Mouse (Mus musculus) MEL (cell line): ENCODE measurements around the gene Dusp23. TPM values are rescaled to one million over a fixed set of nuclear protein-coding genes. Genes with fewer than 3 reads are reported as not detected.

Experiments
- DNase-seq: peaks from one replicate; pipeline ENCODE4 v3.0.0; 2011; ENCODE audit warnings: low read depth, low spot score
- H3K27ac ChIP-seq: 2 replicates; pipeline ENCODE4 v1.5.1; 2012; ENCODE audit warnings: low read depth, mild to moderate bottlenecking, control low read depth, low read length, moderate library complexity; ENCODE audit not compliant: control insufficient read depth
- H3K27me3 ChIP-seq, 2 experiments: fragments of 150-350 bp in 1 of 2; sonication (generic) in 1 of 2; 2 replicates each; pipeline ENCODE4 v1.6.1; 2012; ENCODE audit warnings: low read length in 2 of 2, mild to moderate bottlenecking in 2 of 2, improper control_type of control experiment in 1 of 2, moderate library complexity in 1 of 2; ENCODE audit not compliant: insufficient read depth in 2 of 2, control insufficient read depth in 1 of 2
- H3K36me3 ChIP-seq, 2 experiments: 2 replicates each; pipeline ENCODE4 v1.6.1; 2012 to 2014; ENCODE audit warnings: low read length in 2 of 2, improper control_type of control experiment in 1 of 2, inconsistent platforms in 1 of 2, mild to moderate bottlenecking in 1 of 2; ENCODE audit not compliant: insufficient read depth in 2 of 2, control insufficient read depth in 1 of 2
- H3K4me1 ChIP-seq, 2 experiments: fragments of 150-350 bp in 1 of 2; sonication (generic) in 1 of 2; 2 replicates each; pipeline ENCODE4 v1.6.1; 2012; ENCODE audit warnings: low read length in 2 of 2, improper control_type of control experiment in 1 of 2, mild to moderate bottlenecking in 1 of 2; ENCODE audit not compliant: insufficient read depth in 2 of 2, control insufficient read depth in 1 of 2
- H3K4me3 ChIP-seq, 2 experiments: fragments of 150-350 bp in 1 of 2; sonication (generic) in 1 of 2; 2 replicates each; pipeline ENCODE4 v1.5.1; 2012; ENCODE audit warnings: low read depth in 2 of 2, low read length in 2 of 2, mild to moderate bottlenecking in 2 of 2, moderate library complexity in 2 of 2, control low read depth in 1 of 2, improper control_type of control experiment in 1 of 2; ENCODE audit not compliant: control insufficient read depth in 1 of 2, insufficient read depth in 1 of 2
- H3K79me2 ChIP-seq: 2 replicates; pipeline ENCODE4 v1.6.1; 2012; ENCODE audit warnings: mild to moderate bottlenecking, low read length, moderate library complexity; ENCODE audit not compliant: control insufficient read depth, poor library complexity, insufficient read depth
- H3K9ac ChIP-seq: 2 replicates; pipeline ENCODE4 v1.6.1; 2012; ENCODE audit warnings: low read depth, mild to moderate bottlenecking, control low read depth, low read length, moderate library complexity; ENCODE audit not compliant: control insufficient read depth, poor library complexity, severe bottlenecking
- H3K9me3 ChIP-seq: fragments of 150-350 bp; sonication (generic); replicated peaks from 2 replicates; pipeline ENCODE4 v1.6.1; 2012; ENCODE audit warnings: mild to moderate bottlenecking, low read length, improper control_type of control experiment, moderate library complexity; ENCODE audit not compliant: insufficient read depth
- ELF1 ChIP-seq: IDR thresholded peaks from 2 replicates; pipeline ENCODE4 v1.6.1; 2014; ENCODE audit warnings: low read depth, mild to moderate bottlenecking, inconsistent platforms, low read length, improper control_type of control experiment, moderate library complexity
- EP300 ChIP-seq, 2 experiments: IDR thresholded peaks; 2 replicates each; pipeline ENCODE4 v1.6.1; 2011; ENCODE audit warnings: improper control_type of control experiment in 2 of 2, low read length in 2 of 2, low read depth in 1 of 2, mild to moderate bottlenecking in 1 of 2
- ETS1 ChIP-seq: IDR thresholded peaks from 2 replicates; pipeline ENCODE4 v1.6.1; 2012; ENCODE audit warnings: low read depth, mild to moderate bottlenecking, inconsistent platforms, low read length, improper control_type of control experiment, moderate library complexity
- GATA1 ChIP-seq: IDR thresholded peaks from 2 replicates; pipeline ENCODE4 v1.6.1; 2011; ENCODE audit warnings: low read depth, low read length, improper control_type of control experiment
- HCFC1 ChIP-seq: IDR thresholded peaks from 2 replicates; pipeline ENCODE4 v1.6.1; 2012; ENCODE audit warnings: low read depth, mild to moderate bottlenecking, inconsistent platforms, low read length, improper control_type of control experiment, moderate library complexity
- JUND ChIP-seq: IDR thresholded peaks from 2 replicates; pipeline ENCODE4 v1.6.1; 2011; ENCODE audit warnings: low read depth, mild to moderate bottlenecking, improper control_type of control experiment, low read length
- MAFK ChIP-seq: IDR thresholded peaks from 2 replicates; pipeline ENCODE4 v1.6.1; 2011; ENCODE audit warnings: low read depth, mild to moderate bottlenecking, low read length, improper control_type of control experiment, borderline replicate concordance
- MAZ ChIP-seq: IDR thresholded peaks from 2 replicates; pipeline ENCODE4 v1.6.1; 2012; ENCODE audit warnings: low read depth, mild to moderate bottlenecking, inconsistent platforms, low read length, improper control_type of control experiment
- MEF2A ChIP-seq: IDR thresholded peaks from 2 replicates; pipeline ENCODE4 v1.6.1; 2014; ENCODE audit warnings: low read depth, mild to moderate bottlenecking, inconsistent platforms, low read length, improper control_type of control experiment; ENCODE audit not compliant: poor library complexity, insufficient replicate concordance, severe bottlenecking; ENCODE audit errors: extremely low read depth
- MXI1 ChIP-seq: IDR thresholded peaks from 2 replicates; pipeline ENCODE4 v1.6.1; 2011; ENCODE audit warnings: mild to moderate bottlenecking, low read depth, low read length, improper control_type of control experiment
- MYC ChIP-seq: IDR thresholded peaks from 2 replicates; pipeline ENCODE4 v1.6.1; 2011; ENCODE audit warnings: low read depth, mild to moderate bottlenecking, low read length, improper control_type of control experiment, moderate library complexity
- POLR2A ChIP-seq, 2 experiments: IDR thresholded peaks; 2 replicates each; pipeline ENCODE4 v1.6.1; 2011 to 2012; ENCODE audit warnings: low read length in 2 of 2, mild to moderate bottlenecking in 2 of 2, control low read depth in 1 of 2, improper control_type of control experiment in 1 of 2, low read depth in 1 of 2, moderate library complexity in 1 of 2; ENCODE audit not compliant: control insufficient read depth in 1 of 2, insufficient read depth in 1 of 2, poor library complexity in 1 of 2
- POLR2AphosphoS2 ChIP-seq: IDR thresholded peaks from 2 replicates; pipeline ENCODE4 v1.6.1; 2011; ENCODE audit warnings: low read length, improper control_type of control experiment
- RCOR1 ChIP-seq: IDR thresholded peaks from 2 replicates; pipeline ENCODE4 v1.6.1; 2012; ENCODE audit warnings: low read depth, mild to moderate bottlenecking, inconsistent platforms, low read length, improper control_type of control experiment
- TAL1 ChIP-seq: IDR thresholded peaks from 2 replicates; pipeline ENCODE4 v1.6.1; 2012; ENCODE audit warnings: mild to moderate bottlenecking, inconsistent platforms, low read length, moderate library complexity, mixed read lengths
- ZC3H11A ChIP-seq: IDR thresholded peaks from 2 replicates; pipeline ENCODE4 v1.6.1; 2012; ENCODE audit warnings: low read depth, mild to moderate bottlenecking, inconsistent platforms, low read length, improper control_type of control experiment
- polyA plus RNA-seq, 2 experiments: library from polyadenylated mRNA; stranded (reverse) in 1 of 2; unstranded in 1 of 2; fragments of >175 nt in 1 of 2; fragments of >200 nt in 1 of 2; gene quantifications; 2 replicates each; pipeline versions ENCODE4 v1.2.1 to v1.2.4; 2012; ENCODE audit warnings: low replicate concordance in 2 of 2, low read depth in 1 of 2; ENCODE audit not compliant: insufficient read length in 2 of 2, insufficient read depth in 1 of 2, missing spikeins in 1 of 2
- total RNA-seq: library from RNA; depleted of rRNA; stranded (reverse); fragments of 300-350 nt; gene quantifications from 2 replicates; pipeline ENCODE4 v1.2.3, GENCODE M21; 2012

The Dusp23 gene
- total and polyA plus RNA-seq, 3 experiments, result 0.54 to 2.5 TPM; not detected in 1

DNA sequence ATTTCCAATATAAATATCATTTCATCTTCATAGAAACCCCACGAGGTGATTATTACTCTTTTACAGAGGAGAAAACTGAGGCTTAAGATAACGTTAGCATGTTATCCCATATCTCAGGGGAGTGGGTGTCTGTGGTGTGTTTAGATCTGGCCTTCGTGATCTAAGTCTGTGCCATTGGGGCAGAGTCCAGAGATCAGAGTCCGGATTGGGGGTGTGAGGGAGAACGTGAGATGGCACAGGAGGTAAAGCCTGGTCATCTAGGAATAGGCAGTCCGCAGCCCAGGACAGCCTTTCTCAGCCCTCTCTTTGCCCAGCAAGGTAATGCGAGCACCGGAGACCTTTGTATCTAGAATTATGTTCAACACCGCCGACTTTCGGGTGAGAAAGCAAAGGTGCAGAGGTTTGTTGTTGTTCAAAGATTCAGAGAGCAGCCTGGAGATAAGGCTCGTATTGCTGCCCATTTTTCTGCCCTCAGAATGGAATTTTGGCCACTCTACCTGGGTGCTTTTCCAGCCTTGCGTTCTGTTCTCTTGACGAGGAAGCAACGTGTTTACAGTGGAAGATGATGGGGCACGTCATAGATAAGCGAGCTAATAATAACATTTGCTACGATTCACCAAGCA lies 19.4 kb upstream of the Dusp23 start:
- no peak overlapping the region for H3K4me3 ChIP-seq
- H3K79me2 ChIP-seq, result no peaks in the 10 kb centered on the region
- H3K36me3 ChIP-seq, result no peaks in the 10 kb centered on the region
- no peaks in the 10 kb centered on the region for H3K4me1 ChIP-seq
- H3K27me3 ChIP-seq, result no peaks in the 10 kb centered on the region; a peak in 2 of 4 replicates
- no peak overlapping the region for H3K27ac ChIP-seq
- no peaks in the 10 kb centered on the region for H3K9me3 ChIP-seq
- H3K9ac ChIP-seq, result no peak overlapping the region
- no peak for DNase-seq
- TF ChIP-seq TAL1, result no peak
- TF ChIP-seq JUND, result no peak

DNA sequence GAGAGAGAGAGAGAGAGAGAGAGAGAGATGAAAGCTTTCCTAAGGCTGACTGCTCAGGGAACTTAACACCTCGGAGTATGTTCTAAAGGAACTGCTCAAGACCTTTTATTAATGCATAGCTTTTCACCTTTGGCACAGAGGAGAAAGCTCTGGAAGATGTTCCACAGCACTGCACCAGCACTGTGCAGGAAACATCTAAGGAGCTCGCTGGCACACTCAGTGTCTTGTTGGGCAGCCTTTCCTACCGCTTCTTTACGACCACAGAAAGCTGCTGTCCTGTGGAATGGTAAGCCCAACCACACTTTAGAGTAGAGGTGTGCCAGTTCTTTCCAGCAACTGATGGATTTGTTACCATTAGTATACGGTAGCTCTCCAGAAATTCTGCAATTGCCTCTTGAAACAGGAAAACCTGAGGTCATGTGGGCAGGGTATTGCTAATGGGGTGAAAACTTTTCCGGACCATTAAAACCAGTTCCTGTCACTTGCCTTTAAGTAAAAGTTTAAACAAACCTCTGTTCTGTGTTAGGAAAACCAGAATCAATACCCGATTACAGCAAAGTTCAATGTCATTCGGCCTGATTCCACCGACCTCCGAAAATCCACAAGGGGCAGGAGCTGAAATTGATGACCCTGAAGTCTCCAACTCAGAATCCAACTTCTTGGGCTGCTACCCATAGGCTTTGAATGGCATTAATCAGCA lies 18.7 kb upstream of the Dusp23 start:
- H3K27me3 ChIP-seq, result no peaks in the 10 kb centered on the region; a peak in 2 of 4 replicates
- DNase-seq, result no peak
- H3K9ac ChIP-seq, result no peak overlapping the region
- H3K4me3 ChIP-seq, result no peak overlapping the region
- no peak overlapping the region for H3K27ac ChIP-seq
- H3K4me1 ChIP-seq, result no peaks in the 10 kb centered on the region
- no peaks in the 10 kb centered on the region for H3K9me3 ChIP-seq
- no peaks in the 10 kb centered on the region for H3K79me2 ChIP-seq
- TF ChIP-seq ZC3H11A (no peak), EP300 (IDR thresholded peaks at IDR 0.05; ENCODE audit: low read depth in 1 of 2, low read length in 2 of 2) (no peak), GATA1 (no peak), POLR2A (IDR thresholded peaks at IDR 0.05; ENCODE audit: control insufficient read depth in 1 of 2, insufficient read depth in 1 of 2, low read depth in 1 of 2, low read length in 2 of 2, poor library complexity in 1 of 2) (no peak), MXI1 (no peak), MAZ (no peak), MAFK (no peak), ETS1 (no peak), ELF1 (no peak), MEF2A (no peak), RCOR1 (no peak), HCFC1 (no peak), POLR2AphosphoS2 (no peak), MYC (no peak)
- H3K36me3 ChIP-seq, result no peaks in the 10 kb centered on the region
